Mouse (Mus musculus) testis, adult 2 months (tissue): Measurements from ENCODE around the gene Adrb1.
"Not testable (repeated sequence)": the region's sequence is repeated elsewhere in the genome, so short reads cannot be mapped to it uniquely, and the experiment has no call there.

Experiments
- CTCF ChIP-seq: fragments of 200-500 bp; IDR thresholded peaks from 2 replicates; pipeline ENCODE4 v1.5.1; 2012; ENCODE audit warnings: low read depth, mild to moderate bottlenecking, inconsistent platforms, low read length, moderate library complexity; ENCODE audit not compliant: control insufficient read depth, insufficient read depth, insufficient replicate concordance
- POLR2A ChIP-seq: fragments of 200-500 bp; IDR thresholded peaks from 2 replicates; pipeline ENCODE4 v1.6.1; 2012; ENCODE audit warnings: low read depth, mild to moderate bottlenecking, inconsistent platforms, low read length, moderate library complexity; ENCODE audit not compliant: control insufficient read depth

GRCm38 (mm10) chr19:56754456-56754855 lies 32.5 kb downstream of the Adrb1 start:
- TF ChIP-seq CTCF, POLR2A: not testable (repeated sequence)
